Mouse (Mus musculus): Measurements from ENCODE around the gene Layn.
A peak's percentile ranks its signal among the peaks of the same experiment; 100 is the strongest.

Layn gene

DNA sequence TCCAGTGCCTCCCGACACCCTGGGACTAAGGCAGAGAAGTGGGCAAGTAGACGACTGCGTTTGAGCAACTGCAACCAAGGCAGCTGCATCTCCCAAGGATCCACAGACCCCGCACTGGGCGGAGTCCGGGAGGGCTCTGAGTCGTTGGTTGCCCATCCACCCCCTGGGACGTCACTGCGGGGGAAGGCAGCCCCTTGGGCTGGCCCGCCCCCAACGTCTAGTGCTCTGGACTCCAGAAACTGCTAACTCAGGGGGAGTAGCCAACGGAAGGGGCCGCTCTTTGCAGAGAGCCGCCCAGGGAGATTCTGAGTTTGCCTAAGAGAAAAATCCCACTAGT is at the start of gene Layn:
TSS of gene Layn (minus strand) at position 116 of the 337 bp plus-strand sequence.
- DNase-seq, result peak; percentile 93 to 94

DNA sequence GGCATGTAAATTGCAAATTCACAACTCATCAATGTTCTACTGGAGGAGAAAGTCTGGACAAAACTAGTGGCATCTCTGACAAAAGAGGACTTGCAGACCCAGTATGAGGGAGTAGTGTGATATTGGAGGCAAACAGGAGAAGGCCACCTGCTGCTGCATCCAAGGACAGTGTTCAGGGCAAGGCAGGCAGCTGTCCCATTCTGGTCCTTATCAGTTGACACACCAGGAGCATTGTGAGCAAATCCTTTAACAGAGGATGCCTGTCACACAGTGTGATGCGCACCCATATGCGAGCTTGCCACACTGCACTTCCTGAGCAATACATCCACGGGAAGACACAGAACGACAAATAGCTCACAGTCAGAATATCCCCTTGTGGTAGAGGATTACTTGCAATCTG is 37.9 kb upstream of the Layn start:
- DNase-seq, result no peak

DNA sequence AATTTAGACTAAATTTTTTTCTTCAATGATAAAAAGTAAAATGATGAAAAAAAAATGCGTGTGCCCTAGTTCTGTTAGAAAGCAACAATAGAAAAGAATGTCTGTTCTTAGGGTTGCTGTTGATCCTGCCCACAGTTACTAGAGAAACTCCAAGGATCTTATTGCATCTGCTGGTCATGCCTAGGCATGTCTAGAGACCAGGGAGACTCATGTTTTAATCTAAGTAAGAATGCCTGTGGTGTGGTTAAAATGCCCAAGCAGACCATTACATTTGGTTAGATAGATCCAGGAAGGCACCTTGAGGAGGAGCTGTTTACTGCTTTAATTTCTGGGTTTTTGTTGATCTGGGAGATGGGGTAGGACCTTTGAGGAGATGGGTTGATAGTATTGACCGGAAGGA is 28.9 kb upstream of the Layn start:
- DNase-seq, result no peak

DNA sequence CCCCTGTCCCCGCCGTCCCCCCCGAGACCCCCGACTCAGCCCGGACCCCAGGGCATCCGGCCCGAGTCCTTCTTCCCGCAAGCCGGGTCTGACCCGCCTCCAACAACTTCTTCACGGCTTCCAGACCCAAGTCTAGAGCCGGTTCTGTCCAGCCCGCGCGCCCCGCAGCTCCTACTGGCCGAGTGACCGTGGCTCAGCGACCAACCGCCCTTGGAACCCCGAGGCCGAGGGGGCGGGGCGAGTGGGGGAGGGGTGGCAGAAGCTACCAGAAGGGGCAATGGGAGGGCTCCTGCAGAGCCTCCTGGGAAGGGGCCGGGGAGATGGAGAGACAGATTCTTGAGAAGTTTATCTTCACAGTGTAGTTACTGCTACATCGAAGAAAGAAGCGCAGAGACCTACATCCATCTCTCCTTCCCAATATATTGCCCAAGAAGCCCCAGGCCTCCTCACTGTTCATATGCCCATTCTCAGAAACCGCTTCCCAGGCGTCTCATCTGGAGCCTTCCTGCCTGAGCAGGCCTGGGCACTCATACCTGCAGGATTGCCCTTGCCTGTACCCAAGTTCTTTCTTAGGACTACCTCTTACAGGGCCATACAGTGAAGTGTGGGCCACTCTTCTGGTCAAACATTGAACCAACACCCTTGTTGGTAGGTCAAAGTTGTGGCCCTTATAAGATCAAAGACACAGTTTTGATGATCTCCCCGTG is 27.1 kb upstream of the Layn start:
- peak; percentile 78 to 87 for DNase-seq

DNA sequence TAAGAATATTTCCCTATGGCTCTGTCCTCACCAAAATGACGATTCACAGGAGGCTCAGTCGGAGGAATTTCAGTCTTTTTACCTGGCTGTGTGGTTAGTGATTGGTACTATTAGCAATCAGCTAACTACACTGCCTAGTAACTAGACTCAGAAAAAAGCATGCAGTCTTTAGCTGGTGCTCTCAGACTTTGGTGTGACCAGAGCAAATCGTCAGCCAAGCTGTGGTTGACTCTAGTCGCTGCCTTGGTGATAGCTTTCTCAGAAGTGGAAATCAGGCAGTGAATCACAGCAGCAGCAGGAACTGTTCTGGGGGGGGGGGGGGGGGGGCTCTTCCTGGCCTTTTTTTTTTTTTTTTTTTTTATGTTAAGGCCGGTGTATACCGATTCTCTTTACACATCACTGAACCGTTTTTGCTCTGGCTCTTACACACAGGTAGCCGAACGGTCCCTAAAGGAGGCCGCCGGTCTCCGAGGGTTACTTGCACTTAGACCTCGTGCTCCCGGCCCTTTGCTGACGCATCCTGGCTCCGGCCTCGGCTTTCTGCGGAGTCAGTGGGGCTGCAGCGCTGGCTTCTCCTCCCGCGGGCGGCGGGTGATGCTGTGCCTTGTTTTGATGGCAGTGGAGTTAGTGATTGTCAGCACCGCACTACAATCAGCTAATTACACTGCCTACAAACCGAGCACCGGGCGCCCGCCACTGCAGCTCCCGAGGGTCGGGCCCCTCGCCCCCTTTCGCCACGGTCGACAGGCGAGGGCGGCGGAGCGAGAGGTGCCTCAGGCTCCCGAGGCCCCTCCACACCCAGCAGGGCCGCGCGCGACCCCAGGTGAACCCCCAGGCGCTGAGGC is 26.3 kb upstream of the Layn start:
- peak; percentile 70 to 74 for DNase-seq

DNA sequence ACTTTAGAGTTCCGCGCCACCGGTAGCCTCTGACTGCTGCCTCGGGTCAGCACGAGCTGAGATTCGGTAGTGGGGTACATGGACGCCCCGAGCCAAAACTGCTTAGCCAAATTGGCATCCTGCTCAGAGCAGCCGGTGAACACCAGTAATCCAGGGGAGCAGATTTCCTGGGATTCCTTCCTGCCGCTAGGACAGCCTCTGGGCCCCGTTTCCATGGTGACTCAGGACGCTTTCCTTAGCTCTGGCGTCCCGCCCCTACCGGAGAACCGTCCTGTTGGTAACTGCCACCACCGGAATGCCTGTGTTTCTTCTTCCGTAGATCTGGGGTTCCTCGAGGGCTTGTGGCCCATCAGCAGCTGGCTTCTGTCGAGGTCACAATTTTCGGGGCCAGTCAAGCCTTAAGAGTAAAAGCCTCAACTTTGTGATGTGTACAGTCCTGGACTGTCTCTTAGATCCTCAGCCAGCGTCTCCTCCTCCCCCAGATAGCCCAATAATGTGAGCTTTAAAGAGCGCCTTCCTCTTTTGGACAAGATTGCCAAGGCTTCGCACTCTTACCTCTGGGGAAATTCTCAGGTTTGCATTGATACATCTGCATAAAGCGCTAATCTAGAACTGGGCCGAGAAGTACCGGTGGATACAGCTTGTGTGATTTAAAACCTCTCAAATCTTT is 25.0 kb upstream of the Layn start, which contains the start of gene 4833427G06Rik:
TSS of gene 4833427G06Rik (minus strand) at position 323 of the 670 bp plus-strand sequence.
- DNase-seq, result peak; percentile 72 to 81

DNA sequence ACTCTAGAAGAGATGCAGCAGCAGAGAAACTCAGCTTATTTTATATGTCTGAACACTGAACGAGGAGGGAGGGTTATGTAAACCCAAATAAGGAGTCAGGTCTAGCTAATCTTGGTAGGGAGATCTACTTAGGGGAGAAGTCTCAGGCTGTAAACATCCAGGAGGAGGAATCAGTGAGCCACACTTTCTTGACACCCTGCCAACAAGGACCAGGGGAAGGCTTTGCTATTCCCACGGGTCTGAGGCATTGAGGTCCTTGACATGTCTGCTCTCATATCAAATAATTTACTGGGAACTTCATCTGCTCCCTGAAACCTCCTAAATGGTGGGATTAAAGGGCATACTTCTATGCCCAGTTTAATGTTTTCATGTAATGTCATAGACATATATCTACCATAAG is 19.4 kb upstream of the Layn start:
- DNase-seq, result no peak

DNA sequence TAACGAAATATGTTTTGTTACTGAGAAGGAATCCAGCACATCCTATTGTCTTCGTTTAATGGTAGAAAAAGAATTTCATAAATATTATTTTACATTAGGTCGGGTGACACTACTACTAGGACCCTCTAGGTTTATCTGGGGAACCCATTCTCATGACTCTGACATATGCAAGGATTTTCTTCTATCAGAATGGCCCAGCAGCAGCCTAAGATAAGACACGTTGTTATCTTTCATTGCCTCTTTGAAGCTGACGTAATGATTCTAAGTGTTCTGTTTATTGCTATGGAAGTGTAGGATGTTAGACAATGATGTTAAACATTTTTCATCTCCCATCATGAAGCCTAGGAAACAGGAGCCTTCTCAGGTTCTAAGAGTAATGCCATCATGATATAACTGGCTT is 16.8 kb upstream of the Layn start:
- no peak for DNase-seq

DNA sequence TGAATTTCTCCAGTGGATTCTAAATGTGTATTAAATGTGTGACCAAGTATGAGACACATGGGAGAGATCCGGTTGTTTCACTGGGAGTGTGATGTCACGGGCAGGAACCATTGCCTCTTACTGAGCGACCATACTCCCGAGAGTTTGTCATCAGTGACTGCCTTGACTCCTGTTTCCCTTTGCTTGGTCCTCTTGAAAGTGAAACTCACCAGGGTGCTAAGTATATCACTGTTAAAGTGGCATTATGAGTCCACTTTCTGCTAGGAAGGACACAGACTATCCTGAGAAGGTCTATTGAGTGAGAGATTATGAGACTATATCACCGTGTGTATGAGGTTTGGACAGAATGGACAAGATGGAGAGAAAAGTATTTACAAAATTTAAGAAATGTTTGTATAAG is 4.7 kb upstream of the Layn start:
- no peak for DNase-seq

DNA sequence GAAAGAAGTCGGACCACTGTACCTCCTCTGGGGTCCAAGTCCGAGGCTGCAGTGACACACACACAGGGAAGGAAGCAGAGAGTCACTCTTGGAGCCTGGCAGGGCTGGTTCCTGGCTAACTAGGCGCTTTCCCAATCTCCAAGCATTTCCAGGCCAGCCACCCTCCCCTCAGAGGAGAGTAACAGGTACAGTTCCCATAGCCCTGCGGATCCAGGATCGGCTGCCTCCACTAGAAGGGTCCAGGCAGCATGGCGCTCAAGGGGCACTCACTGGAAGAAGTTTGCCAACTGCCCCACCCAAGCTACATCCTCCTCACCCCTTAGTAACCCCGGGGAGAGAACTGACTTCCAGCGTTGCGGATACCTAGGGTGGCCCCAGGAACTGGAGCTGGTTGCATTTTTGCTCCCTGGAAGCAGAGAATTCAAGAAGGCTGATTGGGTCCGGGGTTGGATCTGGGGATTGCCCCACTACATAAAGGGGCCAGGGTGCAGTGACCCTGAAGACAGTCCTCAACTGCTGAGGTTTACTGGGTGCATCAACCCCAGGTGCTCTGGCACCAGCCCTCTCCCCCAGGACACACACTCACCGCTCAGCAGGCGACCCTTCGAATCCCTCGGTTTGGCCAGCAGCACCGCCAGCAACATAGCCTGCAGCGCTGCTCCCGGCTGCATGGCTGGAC is 455 bp downstream of the Layn start:
- DNase-seq, result peak; percentile 22 to 45

DNA sequence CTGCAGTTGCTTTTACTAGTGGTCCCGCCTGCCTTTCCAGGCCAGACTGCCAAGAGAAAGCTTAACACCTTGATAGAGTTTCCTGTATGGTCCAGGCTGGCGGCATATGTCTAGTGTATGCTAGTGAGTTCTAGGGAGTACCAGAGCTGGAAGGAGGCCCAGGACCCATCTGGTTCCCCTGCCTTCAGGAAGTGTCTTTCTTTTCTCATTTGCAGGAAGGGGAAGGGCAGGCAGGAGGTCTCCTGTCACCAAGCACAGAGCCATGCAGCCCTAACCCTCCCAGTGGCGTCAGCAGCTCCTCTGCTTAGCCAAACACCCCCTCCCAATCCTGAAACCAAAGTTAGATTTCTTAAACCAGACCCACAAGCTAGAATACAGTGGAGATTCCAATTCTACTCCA is 1.1 kb downstream of the Layn start:
- DNase-seq, result peak; percentile 36 to 57

DNA sequence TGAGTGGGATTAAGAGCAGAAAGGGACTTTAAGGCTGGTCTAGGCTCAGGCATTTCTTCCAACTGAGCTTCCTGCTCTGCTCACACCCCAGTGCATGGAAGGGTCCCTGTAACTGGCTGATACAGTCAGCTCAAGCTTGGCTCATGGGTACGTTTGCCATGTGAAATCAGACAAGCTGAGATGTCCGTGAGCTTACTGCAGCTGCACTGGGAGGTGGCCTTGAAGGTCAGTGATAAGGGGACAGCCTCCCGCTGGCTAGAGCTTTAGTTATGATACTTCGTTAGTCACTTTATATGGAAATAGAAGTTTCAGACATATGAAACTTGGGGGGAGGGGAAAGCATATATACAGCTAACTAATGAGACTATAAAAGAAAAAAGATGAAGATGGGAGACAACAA is 6.1 kb downstream of the Layn start:
- no peak for DNase-seq

DNA sequence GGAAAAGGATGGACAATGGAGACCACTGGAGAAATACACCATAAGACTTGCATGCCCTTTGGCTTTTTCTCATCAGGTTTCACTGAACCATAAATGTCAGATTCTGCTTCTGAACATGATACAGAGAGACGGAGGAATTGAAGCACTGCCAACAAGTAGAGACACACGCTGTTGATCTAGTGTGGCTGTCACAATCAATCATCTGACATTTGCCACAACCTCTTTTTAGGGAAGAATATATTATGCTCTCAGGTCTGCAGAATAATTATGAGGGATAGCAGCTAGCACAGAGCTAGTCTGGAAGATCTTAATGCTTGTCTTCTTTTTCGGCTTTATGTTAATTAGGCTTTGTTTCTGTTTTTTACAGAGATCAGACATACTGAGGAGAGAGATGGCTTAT is 8.7 kb downstream of the Layn start:
- no peak for DNase-seq

DNA sequence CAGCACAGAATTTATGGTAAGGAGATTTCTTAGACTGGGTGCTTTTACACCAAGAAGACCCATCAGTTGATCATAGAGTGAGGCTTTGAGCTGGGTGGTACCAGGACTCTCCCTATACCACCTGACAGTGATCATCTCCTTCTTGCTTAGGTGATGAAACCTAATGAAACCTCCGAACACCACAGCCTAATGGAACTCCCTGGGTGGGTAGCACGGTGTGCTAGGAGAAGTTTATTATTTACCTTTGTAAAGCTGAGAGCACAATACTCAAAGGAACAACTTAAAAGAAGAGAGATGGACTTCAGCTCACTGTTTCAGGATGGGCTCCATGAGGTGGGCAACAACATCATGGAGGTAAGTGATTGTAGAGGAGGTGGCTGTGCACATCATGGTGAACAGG is 16.3 kb downstream of the Layn start, which contains the start of gene Btg4:
TSS of gene Btg4 (plus strand) at position 301 of the 400 bp plus-strand sequence.
- no peak for DNase-seq

DNA sequence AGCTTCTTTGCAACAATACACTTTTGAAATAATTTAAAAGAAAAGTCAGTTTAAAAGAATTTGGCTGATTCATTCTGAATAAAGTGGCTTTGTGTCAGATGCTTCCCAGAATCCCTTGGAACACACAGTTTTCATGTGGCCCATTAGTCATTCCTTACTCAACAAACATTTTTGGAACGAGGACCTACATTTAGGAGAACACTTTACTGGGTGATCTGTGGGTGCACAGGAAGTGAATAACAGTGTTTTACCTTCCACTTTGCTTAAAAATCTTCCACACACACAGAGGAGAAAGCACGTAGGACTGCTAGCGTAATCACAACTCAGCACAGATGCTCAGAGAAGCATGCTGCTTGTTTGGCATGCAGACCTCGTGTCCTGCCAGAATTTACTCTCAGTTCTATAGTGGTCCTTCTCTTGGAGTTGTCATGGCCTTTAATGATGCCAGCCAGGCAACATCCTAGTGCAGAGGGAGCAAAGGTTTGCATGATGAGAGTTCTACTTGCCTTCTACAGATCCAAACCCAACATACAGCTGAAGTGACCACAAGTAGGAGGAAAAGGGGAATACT is 17.9 kb downstream of the Layn start:
- DNase-seq, result no peak

DNA sequence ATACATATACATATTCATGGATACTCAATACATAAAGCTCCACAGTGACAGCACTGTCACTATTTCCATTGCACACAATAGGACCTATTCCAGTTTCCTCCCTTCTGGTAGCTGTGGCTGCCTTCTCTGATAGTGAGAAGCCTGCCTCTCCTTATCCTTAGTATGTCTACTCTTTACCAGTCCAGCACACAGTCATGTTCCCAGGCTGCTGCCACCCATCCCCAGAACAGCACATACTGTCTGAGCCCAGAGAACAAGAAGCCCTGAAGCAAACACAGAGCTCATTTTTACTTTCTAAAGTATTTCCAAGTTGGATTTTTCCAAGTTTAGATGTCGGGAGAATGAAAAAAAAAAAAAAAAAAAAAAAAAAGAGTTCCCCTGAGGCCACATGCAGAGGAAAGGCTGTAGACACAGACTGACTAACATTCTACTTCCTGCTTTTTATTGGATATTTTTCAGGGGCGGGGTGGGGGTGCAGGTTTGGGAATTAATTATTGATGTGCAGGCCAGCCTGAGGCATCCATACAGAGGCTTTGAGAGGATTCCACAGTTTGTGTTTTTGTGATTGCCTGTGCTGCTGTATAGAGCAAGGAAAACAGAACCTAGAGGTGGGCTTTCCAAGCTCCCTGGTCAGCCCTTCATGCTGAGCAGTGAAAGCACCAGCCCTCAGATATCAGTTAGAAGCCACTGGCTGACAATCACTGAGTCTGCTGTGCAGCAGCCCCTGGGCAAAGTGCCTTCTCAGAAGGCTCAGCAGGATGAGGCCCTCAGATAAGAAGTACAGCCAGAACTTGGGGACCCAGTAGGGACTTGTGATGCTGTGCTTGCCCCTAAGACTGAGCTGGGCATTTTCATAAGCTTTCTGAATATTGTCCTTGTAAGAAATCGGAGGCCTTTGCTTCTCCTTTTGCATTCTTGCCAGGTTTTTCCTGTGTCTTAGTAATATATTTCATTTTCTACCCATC is 20.3 kb downstream of the Layn start:
- peak; percentile 25 to 44 for DNase-seq

DNA sequence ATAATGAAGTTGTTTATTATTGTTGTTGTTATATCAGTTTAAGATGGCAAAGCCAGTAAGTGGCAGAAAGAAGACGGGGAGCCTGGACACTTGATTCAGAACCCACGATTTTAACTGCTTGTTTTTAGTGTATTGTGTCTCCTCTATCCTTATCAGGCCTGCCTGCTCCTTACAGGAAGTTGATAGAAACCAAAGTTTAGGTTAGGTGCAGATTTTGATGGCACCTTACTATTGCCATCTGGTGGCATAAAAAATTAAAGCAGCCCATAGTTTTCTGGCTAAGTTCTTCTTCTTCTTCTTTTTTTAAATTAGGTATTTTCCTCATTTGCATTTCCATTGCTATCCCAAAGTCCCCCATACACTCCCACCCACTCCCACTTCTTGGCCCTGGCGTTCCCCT is 24.7 kb downstream of the Layn start:
- no peak for DNase-seq

DNA sequence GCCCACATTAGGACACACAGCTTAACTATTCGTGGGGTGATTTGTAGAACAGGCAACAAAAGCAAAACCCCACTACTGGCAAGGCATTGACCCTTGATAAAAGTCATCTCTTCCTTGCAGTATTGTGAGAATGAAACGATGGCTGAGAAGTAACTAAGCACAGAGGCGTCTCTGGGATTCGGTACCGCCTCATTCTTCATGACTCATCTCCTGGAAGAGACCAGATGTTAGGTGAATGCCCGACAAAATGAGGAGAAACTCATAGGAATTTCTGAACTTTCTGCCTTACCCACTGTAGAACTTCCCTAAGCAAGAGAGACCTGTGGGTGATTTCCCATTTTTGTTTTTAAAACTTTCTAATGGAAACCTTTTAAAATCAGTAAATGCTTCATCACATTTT is 34.8 kb downstream of the Layn start:
- no peak for DNase-seq

DNA sequence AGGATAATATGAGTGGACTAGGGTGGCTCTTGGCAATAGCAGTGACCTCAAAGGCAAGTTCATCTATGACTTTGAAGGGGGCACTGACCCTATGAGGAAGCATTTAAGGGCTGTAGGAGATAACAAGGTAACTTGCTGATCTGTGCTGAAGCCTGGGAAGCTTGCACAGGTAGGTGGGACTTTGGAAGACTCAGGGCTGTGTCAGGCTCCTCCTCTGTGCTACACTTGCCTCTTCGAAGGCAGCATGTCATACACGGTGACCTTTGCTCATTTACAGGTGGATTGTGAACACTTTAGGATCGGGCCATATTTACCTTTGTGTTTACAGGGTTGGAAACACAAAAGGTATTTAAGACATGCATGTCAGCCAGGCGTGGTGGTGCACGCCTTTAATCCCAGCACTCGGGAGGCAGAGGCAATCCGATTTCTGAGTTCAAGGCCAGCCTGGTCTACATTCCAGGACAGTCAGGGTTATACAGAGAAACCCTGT is 35.4 kb downstream of the Layn start:
- DNase-seq, result no peak

DNA sequence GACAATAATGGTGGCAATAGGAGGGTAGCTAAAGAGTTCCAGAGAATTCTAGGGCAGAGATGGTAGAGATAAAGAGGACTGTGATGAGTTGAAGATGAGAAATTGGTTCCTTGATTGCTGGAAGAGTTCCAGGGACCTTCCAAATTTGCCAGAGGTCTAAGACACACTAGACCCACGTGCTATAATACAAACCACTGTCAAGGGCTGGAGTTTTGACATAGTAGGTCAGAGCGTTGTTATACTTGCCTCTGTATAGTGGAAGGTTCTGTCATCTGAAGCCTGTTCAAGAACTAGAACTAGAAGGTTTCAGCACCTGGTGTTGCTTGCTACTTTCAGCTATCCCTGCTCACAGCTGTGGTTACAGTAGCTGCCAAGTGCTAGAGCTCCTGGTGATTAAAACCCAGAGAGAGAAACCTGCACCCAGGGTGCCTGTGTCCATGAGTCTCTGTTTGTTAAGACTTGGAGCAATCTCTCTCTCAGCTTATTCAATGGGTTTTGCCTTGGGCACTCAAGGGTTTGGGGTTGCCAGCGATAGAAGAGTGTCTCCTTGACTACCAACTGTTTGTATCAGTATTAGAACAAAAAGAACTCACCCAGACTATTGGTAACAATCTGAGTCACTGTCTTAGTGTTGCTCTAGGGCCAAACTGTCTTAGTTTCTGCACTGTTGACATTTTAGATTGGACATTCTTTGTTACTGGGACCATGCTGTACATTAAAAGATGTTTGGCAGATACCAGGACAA is 43.9 kb downstream of the Layn start:
- no peak for DNase-seq

DNA sequence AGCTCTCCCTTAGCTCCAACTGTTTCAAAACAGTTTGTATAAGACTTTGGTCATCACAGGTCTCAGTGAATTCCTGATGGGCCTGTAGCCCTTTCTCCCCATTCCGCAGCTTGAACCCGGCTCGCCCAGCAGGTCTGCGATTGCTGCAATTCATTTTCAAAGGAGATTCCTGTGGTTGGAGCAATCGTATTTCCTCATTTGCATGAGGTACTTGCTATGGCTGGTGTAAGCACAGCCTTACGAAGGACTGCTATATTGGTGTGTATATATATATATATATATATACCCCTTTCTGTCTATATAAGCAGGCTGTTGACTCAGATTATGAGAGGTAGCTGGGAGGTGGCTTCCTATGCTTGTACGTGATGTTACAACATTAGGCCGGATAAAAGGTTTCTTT is 44.6 kb downstream of the Layn start:
- DNase-seq, result no peak

Measured in kidney, postnatal 4 days (tissue).